Mouse (Mus musculus): ENCODE data around the gene Dock1.
A peak's percentile ranks its signal among the peaks of the same experiment; 100 is the strongest.

Dock1 gene

GRCm38 (mm10) chr7:134757605-134758004, 87.2 kb downstream of the Dock1 start:
- DNase-seq, result peak; percentile 52 to 73

GRCm38 (mm10) chr7:134761799-134762198, 91.3 kb downstream of the Dock1 start:
- no peak for DNase-seq

DNA sequence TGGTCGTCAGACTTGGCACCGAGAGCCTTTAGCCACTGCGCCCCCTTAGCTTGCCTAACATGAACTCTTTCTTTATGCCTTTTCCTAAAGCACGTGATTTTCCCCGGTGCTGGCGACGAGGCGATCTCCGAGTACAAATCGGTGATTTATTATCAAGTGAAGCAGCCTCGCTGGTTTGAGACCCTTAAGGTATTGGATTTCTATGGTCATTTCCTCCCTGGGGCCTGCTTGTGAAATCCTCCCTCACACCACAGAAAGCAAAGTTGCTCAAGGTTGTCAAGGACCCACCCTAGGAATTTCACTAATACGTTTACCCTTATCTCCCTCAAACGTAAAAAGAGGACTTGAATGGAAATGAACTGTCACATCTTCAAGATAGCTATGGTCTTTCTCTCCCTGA, 94.7 kb downstream of the Dock1 start:
- no peak for DNase-seq

GRCm38 (mm10) chr7:134771314-134771713, 100.9 kb downstream of the Dock1 start:
- DNase-seq, result no peak

GRCm38 (mm10) chr7:134772363-134772762, 101.9 kb downstream of the Dock1 start:
- DNase-seq, result no peak

- no peak for DNase-seq
Observed at GRCm38 (mm10) chr7:134772867-134773590, 102.6 kb downstream of the Dock1 start.

DNA sequence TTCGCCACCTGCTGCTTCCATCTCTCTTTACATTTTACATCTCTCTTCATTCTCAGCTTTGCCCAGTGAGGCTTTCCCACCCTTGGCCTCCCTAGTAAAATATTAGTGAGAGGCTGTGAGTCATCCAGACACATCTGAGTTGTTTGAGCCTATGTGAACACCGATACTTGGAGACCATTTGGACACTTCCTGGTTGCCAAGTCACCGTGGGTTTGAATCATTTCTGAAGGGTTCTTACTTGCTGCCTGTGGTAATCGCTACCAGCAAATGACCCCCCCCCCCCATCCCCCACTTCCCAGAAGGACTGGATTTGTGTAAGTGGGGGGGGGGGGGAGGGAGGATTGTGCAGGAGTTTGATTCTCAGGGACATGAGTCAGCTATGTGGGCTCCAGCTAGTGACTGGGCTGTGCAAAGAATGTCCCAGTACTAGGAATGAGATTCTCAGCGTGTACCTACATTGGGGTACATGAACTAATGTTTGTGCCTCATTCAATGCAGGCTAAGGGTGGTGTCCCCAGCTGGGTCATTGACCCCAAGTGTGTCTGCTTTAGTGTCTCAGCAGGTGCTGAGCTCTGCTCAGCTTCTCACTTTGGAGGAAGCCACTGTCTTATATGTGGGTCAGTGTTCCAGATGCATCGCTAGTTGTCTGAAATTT, 103.4 kb downstream of the Dock1 start:
- DNase-seq, result no peak

DNA sequence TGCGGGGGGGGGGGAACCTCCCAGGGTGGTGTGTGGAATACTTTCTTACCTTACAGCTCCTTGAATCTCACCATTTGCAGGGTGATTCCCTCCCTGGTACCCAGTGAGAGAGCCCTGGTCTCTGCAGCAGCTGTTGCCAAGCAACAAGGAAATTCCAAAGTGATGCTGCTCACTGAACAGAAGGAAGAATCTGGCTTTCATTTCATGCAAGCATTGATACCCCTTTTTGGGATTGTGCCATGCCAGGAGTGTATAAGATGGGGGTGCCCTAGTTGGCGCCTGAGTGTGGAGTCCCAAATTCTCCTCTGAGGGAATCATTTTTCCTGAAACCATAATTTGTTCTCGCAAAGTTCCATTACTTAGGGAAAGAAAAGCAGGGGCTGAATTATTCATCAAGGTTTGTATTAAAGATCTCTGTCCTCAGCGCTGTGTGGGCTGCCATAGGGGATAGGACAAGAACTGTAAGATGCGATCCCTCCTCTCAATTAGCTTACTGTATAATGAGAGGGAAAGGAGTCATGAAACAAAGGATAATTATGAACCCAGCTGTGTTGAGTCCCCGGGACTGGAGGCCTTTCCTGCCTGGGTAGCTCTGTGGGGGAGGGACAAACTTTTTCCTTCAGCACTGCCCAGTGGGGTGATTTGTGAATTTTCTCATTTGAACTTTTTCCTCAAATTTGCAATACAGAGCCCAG, 104.2 kb downstream of the Dock1 start:
- peak in 1 of 2 experiments; percentile 8 for DNase-seq

GRCm38 (mm10) chr7:134775671-134776070, 105.2 kb downstream of the Dock1 start:
- no peak for DNase-seq

GRCm38 (mm10) chr7:134776306-134776705, 105.9 kb downstream of the Dock1 start:
- no peak for DNase-seq

GRCm38 (mm10) chr7:134779761-134780160, 109.3 kb downstream of the Dock1 start:
- DNase-seq, result peak; percentile 11 to 15

- no peak for DNase-seq
Observed at GRCm38 (mm10) chr7:134787110-134787509, 116.7 kb downstream of the Dock1 start.

- no peak for DNase-seq
Observed at GRCm38 (mm10) chr7:134794889-134795288, 124.4 kb downstream of the Dock1 start.

DNA sequence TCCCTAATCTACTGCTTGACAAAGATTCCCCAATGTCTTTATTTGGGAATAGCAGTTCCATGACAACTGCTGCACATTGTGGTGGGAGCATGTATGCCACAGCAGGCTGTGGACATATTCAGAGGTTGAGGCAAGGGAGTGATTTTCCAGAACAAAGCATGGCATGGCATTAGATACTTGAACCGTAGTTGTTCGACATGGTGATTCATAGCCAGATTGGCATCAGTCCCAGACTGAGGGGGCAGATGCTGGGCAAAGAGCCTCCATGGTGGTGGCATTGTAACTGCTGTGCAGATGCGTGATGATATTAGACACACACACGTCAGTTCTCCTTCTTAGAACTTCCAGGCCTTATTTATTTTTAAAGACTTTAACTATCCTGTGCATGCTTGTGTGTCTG, 129.6 kb downstream of the Dock1 start:
- DNase-seq, result peak in 1 of 2 experiments; percentile 21

DNA sequence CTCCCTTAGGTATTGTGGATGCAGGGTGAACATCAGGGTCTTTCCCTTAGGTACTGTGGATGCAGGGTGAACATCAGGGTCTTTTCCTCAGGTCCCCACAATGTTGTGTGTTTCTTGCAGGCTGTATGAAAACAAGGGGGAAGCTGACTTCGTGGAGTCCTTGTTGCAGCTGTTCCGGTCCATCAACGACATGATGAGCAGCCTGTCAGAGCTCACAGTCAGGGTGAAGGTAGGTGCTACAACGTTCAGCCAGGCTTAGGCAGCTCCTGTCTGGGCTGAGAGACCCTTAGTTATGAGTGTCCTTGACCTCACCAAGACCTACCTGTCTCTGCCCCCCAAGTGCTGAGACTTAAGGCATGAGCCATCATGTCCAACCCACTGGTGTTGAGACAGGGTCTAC, 134.0 kb downstream of the Dock1 start:
- no peak for DNase-seq

- peak in 1 of 2 experiments; percentile 36 for DNase-seq
Observed at GRCm38 (mm10) chr7:134806799-134807198, 136.3 kb downstream of the Dock1 start.

- no peak for DNase-seq
Observed at GRCm38 (mm10) chr7:134808406-134808805, 138.0 kb downstream of the Dock1 start.

GRCm38 (mm10) chr7:134809241-134809975, 139.0 kb downstream of the Dock1 start:
- peak; percentile 48 to 59 for DNase-seq

- DNase-seq, result no peak
Observed at GRCm38 (mm10) chr7:134818471-134818870, 148.0 kb downstream of the Dock1 start.

- peak; percentile 67 to 82 for DNase-seq
Observed at GRCm38 (mm10) chr7:134821264-134821663, 150.8 kb downstream of the Dock1 start.

GRCm38 (mm10) chr7:134822006-134822405, 151.6 kb downstream of the Dock1 start:
- DNase-seq, result no peak

DNA sequence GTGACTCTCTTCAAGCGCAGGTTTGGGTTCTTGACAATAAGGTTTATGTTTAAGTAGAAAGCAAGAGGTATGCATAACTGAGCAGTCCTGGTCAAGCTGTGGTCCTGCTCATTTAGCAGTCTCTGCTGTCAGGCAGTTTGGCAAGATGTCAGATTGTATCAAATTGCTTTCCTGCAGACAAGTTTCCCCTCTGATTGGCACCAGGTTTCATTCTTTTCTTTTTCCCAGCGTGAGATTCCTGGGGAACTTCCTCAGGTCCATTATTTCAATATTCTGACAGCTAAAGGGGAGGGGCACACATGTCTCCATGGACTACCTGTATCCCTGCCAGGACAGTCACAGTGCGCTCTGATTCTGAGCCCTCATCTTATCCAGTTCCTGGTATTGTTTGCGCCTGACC, 153.4 kb downstream of the Dock1 start:
- DNase-seq, result peak in 1 of 2 experiments; percentile 24

DNA sequence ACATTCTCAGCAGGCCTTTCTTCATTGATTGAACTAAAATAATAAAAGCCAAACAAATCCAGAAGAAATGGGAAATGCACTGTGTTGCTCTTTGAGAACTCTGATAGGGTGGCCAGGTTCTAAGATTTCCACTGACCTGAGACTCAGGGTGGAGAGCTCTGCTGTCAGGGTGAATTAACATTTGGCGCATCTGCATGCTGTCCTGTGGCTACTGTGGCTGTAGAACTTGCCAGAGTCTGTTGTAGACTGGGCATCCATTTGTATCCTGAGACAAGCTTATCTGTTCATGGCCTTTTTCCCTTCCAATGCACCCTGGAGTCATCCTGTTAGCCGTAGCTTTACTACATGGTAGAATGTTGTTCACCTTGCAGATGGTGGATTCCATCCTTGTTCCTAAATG, 169.6 kb downstream of the Dock1 start:
- peak; percentile 46 to 52 for DNase-seq

Data from cerebellum, postnatal 14 days (tissue).